Mouse (Mus musculus) ES-Bruce4 (cell line): ENCODE results near the gene Hoxa9.

Source experiments
- CTCF ChIP-seq: IDR thresholded peaks from one replicate; pipeline ENCODE4 v1.8.1; 2011; ENCODE audit warnings: low read depth, low read length
- POLR2A ChIP-seq: IDR thresholded peaks from one replicate; pipeline ENCODE4 v1.8.1; 2011; ENCODE audit warnings: low read length; ENCODE audit not compliant: insufficient read depth

DNA sequence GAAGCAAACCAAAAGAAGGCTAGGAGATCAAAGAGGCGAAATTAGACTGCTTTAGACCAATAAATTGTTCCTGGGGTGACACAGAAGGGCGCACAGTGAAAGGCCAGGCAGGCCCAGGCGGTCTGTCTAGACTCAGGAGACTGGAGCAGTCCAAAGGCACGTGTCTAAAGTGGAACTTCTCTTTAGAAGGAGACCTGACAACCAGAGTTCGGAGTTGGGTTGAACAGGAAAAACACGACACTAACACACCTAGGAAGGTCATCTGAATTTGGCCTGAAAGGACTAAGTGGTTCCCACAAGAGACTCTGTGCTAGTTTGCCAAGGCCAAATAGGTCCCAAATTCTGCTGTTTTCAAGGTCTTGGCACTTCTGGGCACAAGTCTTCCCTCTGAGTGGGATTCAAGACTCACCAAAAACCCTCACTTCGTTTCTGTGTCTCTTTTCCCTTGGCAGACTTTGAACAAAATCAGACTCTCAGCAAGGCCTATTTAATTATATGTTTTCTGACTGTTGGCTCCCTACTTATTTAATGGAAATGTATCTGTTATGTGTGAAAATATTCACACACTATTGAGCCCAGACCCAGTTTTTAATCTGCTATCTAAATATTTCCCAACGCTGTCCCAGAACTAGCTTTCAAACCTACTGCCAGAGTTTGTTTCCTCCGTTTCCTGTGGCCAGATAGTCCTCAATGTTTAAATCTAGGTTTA lies 11.5 kb downstream of the Hoxa9 start:
- TF ChIP-seq CTCF (no peak), POLR2A (no peak)
